Mouse (Mus musculus) limb, embryonic 12.5 days (tissue): ENCODE measurements around the gene Cluh. TPM values are rescaled to one million over a fixed set of nuclear protein-coding genes. Genes with fewer than 3 reads are reported as not detected.
A peak's percentile ranks its signal among the peaks of the same experiment; 100 is the strongest.

Experiments
- ATAC-seq: fragments of 200-750 bp; cut with Nextera tagmentation; 2 replicates; pipeline ENCODE4 v1.8.0; 2017; ENCODE audit warnings: low read depth, moderate TSS enrichment; ENCODE audit not compliant: insufficient number of reproducible peaks, insufficient read depth, low FRiP score, low TSS enrichment
- H3K27ac ChIP-seq: fragments of 300-500 bp; sonication (generic); 2 replicates; pipeline ENCODE4 v1.5.1; 2016; ENCODE audit warnings: mild to moderate bottlenecking, moderate library complexity
- H3K27me3 ChIP-seq: fragments of 300-500 bp; sonication (generic); 2 replicates; pipeline ENCODE4 v1.6.1; 2016; ENCODE audit warnings: mild to moderate bottlenecking, moderate library complexity
- H3K36me3 ChIP-seq: fragments of 300-500 bp; sonication (generic); 2 replicates; pipeline ENCODE4 v1.6.1; 2016; ENCODE audit warnings: mild to moderate bottlenecking, moderate library complexity
- H3K4me1 ChIP-seq: fragments of 300-500 bp; sonication (generic); replicated peaks from 2 replicates; pipeline ENCODE4 v1.6.1; 2016
- H3K4me2 ChIP-seq: fragments of 300-500 bp; sonication (generic); 2 replicates; pipeline ENCODE4 v1.6.1; 2016; ENCODE audit warnings: mild to moderate bottlenecking, moderate library complexity
- H3K4me3 ChIP-seq: fragments of 300-500 bp; sonication (generic); replicated peaks from 2 replicates; pipeline ENCODE4 v1.5.1; 2016; ENCODE audit warnings: mild to moderate bottlenecking
- H3K9ac ChIP-seq: fragments of 300-500 bp; sonication (generic); replicated peaks from 2 replicates; pipeline ENCODE4 v1.6.1; 2016; ENCODE audit warnings: mild to moderate bottlenecking, moderate library complexity
- H3K9me3 ChIP-seq: fragments of 300-500 bp; sonication (generic); 2 replicates; pipeline ENCODE4 v1.6.1; 2016; ENCODE audit warnings: mild to moderate bottlenecking, moderate library complexity
- WGBS: fragments of 180-500 bp; shearing (Covaris S2); methylation state at CpG from one replicate; pipeline ENCODE4 v1.1.7; 2016; 5-methylcytosine and 5-hydroxymethylcytosine counted together
- polyA plus RNA-seq: library from polyadenylated mRNA; unstranded; fragments of >200 nt; fragmentation: Nextera tagmentation; extraction: Ambion mirVana; gene quantifications from 2 replicates; pipeline ENCODE4 v1.2.1, GENCODE M21; 2016

Cluh gene
- polyA plus RNA-seq, 1 experiment from 2014 or later = 22.5 TPM

GRCm38 (mm10) chr11:74625333-74625732 is 24.0 kb upstream of the Cluh start:
- Histone ChIP-seq H3K4me1 (no peaks in the 10 kb centered on the region), H3K27ac (no peak overlapping the region)
- no peak for ATAC-seq

GRCm38 (mm10) chr11:74627481-74627880 is 21.8 kb upstream of the Cluh start:
- H3K27ac ChIP-seq = no peak overlapping the region
- H3K9me3 ChIP-seq = no peaks in the 10 kb centered on the region
- no peaks in the 10 kb centered on the region for H3K36me3 ChIP-seq
- 89% methylated on average over 3 of the region's 3 CpGs for WGBS
- peaks cover 14% of the 10 kb centered on the region; the same call in 1 of the 2 replicates for H3K27me3 ChIP-seq
- no peak for ATAC-seq
- H3K4me1 ChIP-seq = no peaks in the 10 kb centered on the region
- no peak overlapping the region for H3K4me2 ChIP-seq
- H3K4me3 ChIP-seq = no peak overlapping the region
- H3K9ac ChIP-seq = no peak overlapping the region

More at GRCm38 (mm10) chr11:74625333-74625732, 24.0 kb upstream of the Cluh start:
- Histone ChIP-seq H3K27me3 (peaks cover 33% of the 10 kb centered on the region), H3K9ac (no peak overlapping the region), H3K4me2 (no peak overlapping the region), H3K9me3 (no peaks in the 10 kb centered on the region), H3K4me3 (no peak overlapping the region), H3K36me3 (no peaks in the 10 kb centered on the region)

GRCm38 (mm10) chr11:74631880-74632789 is 17.2 kb upstream of the Cluh start:
- 73% methylated on average over 7 of the region's 7 CpGs for WGBS
- Histone ChIP-seq H3K4me2 (no peak overlapping the region), H3K27me3 (peaks cover 10% of the 10 kb centered on the region), H3K9me3 (no peaks in the 10 kb centered on the region), H3K4me3 (no peak overlapping the region), H3K9ac (no peak overlapping the region), H3K4me1 (peaks cover under 1% of the 10 kb centered on the region; the same call in 1 of the 2 replicates), H3K36me3 (no peaks in the 10 kb centered on the region), H3K27ac (no peak overlapping the region)
- ATAC-seq = no peak

GRCm38 (mm10) chr11:74634490-74635275 is 14.6 kb upstream of the Cluh start:
- WGBS = 65% methylated on average over 5 of the region's 5 CpGs
- no peak for ATAC-seq
- H3K36me3 ChIP-seq = no peaks in the 10 kb centered on the region
- no peaks in the 10 kb centered on the region for H3K9me3 ChIP-seq
- H3K27ac ChIP-seq = no peak overlapping the region
- peaks cover 16% of the 10 kb centered on the region for H3K4me1 ChIP-seq
- H3K27me3 ChIP-seq = peaks cover 23% of the 10 kb centered on the region
- H3K9ac ChIP-seq = no peak overlapping the region
- no peak overlapping the region for H3K4me3 ChIP-seq
- H3K4me2 ChIP-seq = no peak overlapping the region

- H3K27ac ChIP-seq = peak overlapping the region; percentile 82; the same call in 1 of the 2 replicates
- 23% methylated on average over 8 of the region's 8 CpGs for WGBS
Observed at GRCm38 (mm10) chr11:74637486-74637885, 11.8 kb upstream of the Cluh start.

GRCm38 (mm10) chr11:74637971-74638790 is 11.1 kb upstream of the Cluh start:
- ATAC-seq = peak; percentile 87
- Histone ChIP-seq H3K4me2 (peak overlapping the region; percentile 89), H3K9me3 (no peaks in the 10 kb centered on the region), H3K4me3 (peak overlapping the region; percentile 80), H3K4me1 (peaks cover 16% of the 10 kb centered on the region), H3K27me3 (peaks cover 41% of the 10 kb centered on the region), H3K9ac (peak overlapping the region; percentile 85), H3K27ac (peak overlapping the region; percentile 82), H3K36me3 (no peaks in the 10 kb centered on the region)
- under 1% methylated on average over 86 of the region's 86 CpGs for WGBS

More at GRCm38 (mm10) chr11:74637486-74637885, 11.8 kb upstream of the Cluh start:
- ATAC-seq = no peak
- no peaks in the 10 kb centered on the region for H3K9me3 ChIP-seq
- H3K4me3 ChIP-seq = peak overlapping the region; percentile 80
- no peaks in the 10 kb centered on the region for H3K36me3 ChIP-seq
- H3K27me3 ChIP-seq = peaks cover 41% of the 10 kb centered on the region
- H3K4me2 ChIP-seq = peak overlapping the region; percentile 89
- peak overlapping the region; percentile 85 for H3K9ac ChIP-seq
- H3K4me1 ChIP-seq = peaks cover 16% of the 10 kb centered on the region

GRCm38 (mm10) chr11:74638791-74639411 is 10.4 kb upstream of the Cluh start:
- Histone ChIP-seq H3K36me3 (no peaks in the 10 kb centered on the region), H3K9me3 (no peaks in the 10 kb centered on the region), H3K4me2 (peak overlapping the region; percentile 89), H3K4me3 (peak overlapping the region; percentile 80), H3K4me1 (peaks cover 16% of the 10 kb centered on the region), H3K27ac (peak overlapping the region; percentile 82; the same call in 1 of the 2 replicates), H3K27me3 (peaks cover 42% of the 10 kb centered on the region), H3K9ac (peak overlapping the region; percentile 85)
- 10% methylated on average over 9 of the region's 9 CpGs for WGBS
- ATAC-seq = 0 out of 2 replicates have a peak, but pooled peaks have one; percentile 17

GRCm38 (mm10) chr11:74639628-74640027 is 9.7 kb upstream of the Cluh start:
- no peaks in the 10 kb centered on the region for H3K36me3 ChIP-seq
- H3K4me2 ChIP-seq = no peak overlapping the region
- H3K27ac ChIP-seq = no peak overlapping the region
- H3K4me3 ChIP-seq = no peak overlapping the region
- 69% methylated on average over 1 of the region's 1 CpGs for WGBS
- H3K9ac ChIP-seq = no peak overlapping the region
- H3K4me1 ChIP-seq = peaks cover 16% of the 10 kb centered on the region
- H3K9me3 ChIP-seq = no peaks in the 10 kb centered on the region
- H3K27me3 ChIP-seq = peaks cover 48% of the 10 kb centered on the region
- ATAC-seq = no peak

GRCm38 (mm10) chr11:74647966-74648365 is 1.3 kb upstream of the Cluh start:
- WGBS = 81% methylated on average over 1 of the region's 1 CpGs
- Histone ChIP-seq H3K4me1 (peaks cover 24% of the 10 kb centered on the region), H3K4me3 (no peak overlapping the region), H3K9me3 (no peaks in the 10 kb centered on the region), H3K27ac (no peak overlapping the region), H3K9ac (no peak overlapping the region), H3K36me3 (0 out of 2 replicates have a peak, but pooled peaks cover 4% of the 10 kb centered on the region), H3K4me2 (no peak overlapping the region; the same call in 1 of the 2 replicates), H3K27me3 (0 out of 2 replicates have a peak, but pooled peaks cover 6% of the 10 kb centered on the region)
- no peak for ATAC-seq

GRCm38 (mm10) chr11:74648676-74649075 is 619 bp upstream of the Cluh start:
- H3K36me3 ChIP-seq = 0 out of 2 replicates have a peak, but pooled peaks cover 4% of the 10 kb centered on the region
- peak overlapping the region; percentile 97 for H3K4me3 ChIP-seq
- H3K9ac ChIP-seq = peak overlapping the region; percentile 83; the same call in 1 of the 2 replicates
- H3K27ac ChIP-seq = no peak overlapping the region
- H3K9me3 ChIP-seq = no peaks in the 10 kb centered on the region
- peaks cover 31% of the 10 kb centered on the region for H3K4me1 ChIP-seq
- peak overlapping the region; percentile 90 for H3K4me2 ChIP-seq
- no peak for ATAC-seq
- 0 out of 2 replicates have a peak, but pooled peaks cover 6% of the 10 kb centered on the region for H3K27me3 ChIP-seq
- WGBS = 12% methylated on average over 1 of the region's 1 CpGs
